Mouse (Mus musculus): Measurements from ENCODE around the gene Ahdc1. TPM values are rescaled to one million over a fixed set of nuclear protein-coding genes. Genes with fewer than 3 reads are reported as not detected.

Ahdc1 gene
- total and polyA plus RNA-seq, 3 experiments, result 2.5 to 8.8 TPM; not detected in 1

- H3K9me3 ChIP-seq (replicated peaks; ENCODE audit: insufficient read depth, low read length), result no peaks in the 10 kb centered on the region
- H3K4me3 ChIP-seq (ENCODE audit: control insufficient read depth in 1 of 2, insufficient read depth in 1 of 2, low read depth in 2 of 2, low read length in 2 of 2), result no peak overlapping the region
- no peaks in the 10 kb centered on the region for H3K36me3 ChIP-seq (ENCODE audit: control insufficient read depth in 1 of 2, insufficient read depth in 2 of 2, low read length in 2 of 2)
- no peaks in the 10 kb centered on the region for H3K79me2 ChIP-seq (ENCODE audit: control insufficient read depth, insufficient read depth, low read length, poor library complexity)
- no peak for DNase-seq (ENCODE audit: low read depth, low spot score)
- 0 out of 4 replicates have a peak, but pooled peaks cover 0 to 6% of the 10 kb centered on the region in 2 experiments for H3K4me1 ChIP-seq (ENCODE audit: control insufficient read depth in 1 of 2, insufficient read depth in 2 of 2, low read length in 2 of 2)
- no peak overlapping the region for H3K27ac ChIP-seq (ENCODE audit: control insufficient read depth, low read depth, low read length)
- no peak for TF ChIP-seq POLR2AphosphoS2 (IDR thresholded peaks at IDR 0.05; ENCODE audit: low read length)
- TF ChIP-seq CTCF (IDR thresholded peaks at IDR 0.05 in 2 of 3, conservative IDR thresholded peaks at IDR 0.05 in 1 of 3; ENCODE audit: control insufficient read depth in 1 of 3, insufficient read depth in 1 of 3, low read depth in 2 of 3, low read length in 3 of 3, poor library complexity in 1 of 3, severe bottlenecking in 1 of 3), result no peak
- no peak for TF ChIP-seq MEF2A (IDR thresholded peaks at IDR 0.05; ENCODE audit: extremely low read depth, insufficient replicate concordance, low read depth, low read length, poor library complexity, severe bottlenecking)
- no peak for TF ChIP-seq NRF1 (IDR thresholded peaks at IDR 0.05; ENCODE audit: insufficient read depth, low read depth, low read length, poor library complexity, severe bottlenecking)
- TF ChIP-seq MYB (IDR thresholded peaks at IDR 0.05; ENCODE audit: low read depth, low read length), result no peak
- TF ChIP-seq USF2 (IDR thresholded peaks at IDR 0.05; ENCODE audit: borderline replicate concordance in 1 of 2, insufficient read depth in 1 of 2, low read depth in 1 of 2, low read length in 2 of 2), result no peak
- no peak for TF ChIP-seq MXI1 (IDR thresholded peaks at IDR 0.05; ENCODE audit: low read depth, low read length)
- no peaks in the 10 kb centered on the region for H3K27me3 ChIP-seq (ENCODE audit: control insufficient read depth in 1 of 2, insufficient read depth in 2 of 2, low read length in 2 of 2)
- H3K9ac ChIP-seq (ENCODE audit: control insufficient read depth, low read depth, low read length, poor library complexity, severe bottlenecking), result no peak overlapping the region
Measured at GRCm38 (mm10) chr4:133037798-133038197, 26.7 kb downstream of the Ahdc1 start.

- DNase-seq (ENCODE audit: low read depth, low spot score), result no peak
- H3K9ac ChIP-seq (ENCODE audit: control insufficient read depth, low read depth, low read length, poor library complexity, severe bottlenecking), result no peak overlapping the region
- no peak overlapping the region for H3K4me3 ChIP-seq (ENCODE audit: control insufficient read depth in 1 of 2, insufficient read depth in 1 of 2, low read depth in 2 of 2, low read length in 2 of 2)
- H3K27me3 ChIP-seq (ENCODE audit: control insufficient read depth in 1 of 2, insufficient read depth in 2 of 2, low read length in 2 of 2), result no peaks in the 10 kb centered on the region
- H3K4me1 ChIP-seq (ENCODE audit: control insufficient read depth in 1 of 2, insufficient read depth in 2 of 2, low read length in 2 of 2), result 0 out of 4 replicates have a peak, but pooled peaks cover 0 to 6% of the 10 kb centered on the region in 2 experiments
- no peaks in the 10 kb centered on the region for H3K79me2 ChIP-seq (ENCODE audit: control insufficient read depth, insufficient read depth, low read length, poor library complexity)
- no peaks in the 10 kb centered on the region for H3K9me3 ChIP-seq (replicated peaks; ENCODE audit: insufficient read depth, low read length)
- H3K27ac ChIP-seq (ENCODE audit: control insufficient read depth, low read depth, low read length), result no peak overlapping the region
- H3K36me3 ChIP-seq (ENCODE audit: control insufficient read depth in 1 of 2, insufficient read depth in 2 of 2, low read length in 2 of 2), result no peaks in the 10 kb centered on the region
- TF ChIP-seq HCFC1 (IDR thresholded peaks at IDR 0.05; ENCODE audit: low read depth, low read length) (no peak), TAL1 (IDR thresholded peaks at IDR 0.05; ENCODE audit: low read length) (no peak), RCOR1 (IDR thresholded peaks at IDR 0.05; ENCODE audit: low read depth, low read length) (no peak), RAD21 (IDR thresholded peaks at IDR 0.05; ENCODE audit: low read depth, low read length) (no peak), EP300 (IDR thresholded peaks at IDR 0.05; ENCODE audit: low read depth in 1 of 2, low read length in 2 of 2) (no peak), GATA1 (IDR thresholded peaks at IDR 0.05; ENCODE audit: low read depth, low read length) (no peak), ZMIZ1 (IDR thresholded peaks at IDR 0.05; ENCODE audit: low read depth, low read length) (no peak), KAT2A (conservative IDR thresholded peaks at IDR 0.05; ENCODE audit: low read depth, low read length) (no peak), TCF12 (IDR thresholded peaks at IDR 0.05; ENCODE audit: low read depth, low read length) (no peak)
Measured at GRCm38 (mm10) chr4:133038521-133039115, 27.6 kb downstream of the Ahdc1 start.

Measured in MEL (cell line).